Mouse (Mus musculus): Measurements from ENCODE around the gene Sugct.

Gene Sugct

GRCm38 (mm10) chr13:17038341-17038740, 657.0 kb downstream of the Sugct start:
- no peak for DNase-seq (ENCODE audit: low read depth, low spot score)

- no peak for DNase-seq (ENCODE audit: low read depth, low spot score)
Measured at GRCm38 (mm10) chr13:17037899-17038298, 657.5 kb downstream of the Sugct start.

GRCm38 (mm10) chr13:17030761-17031160, 664.6 kb downstream of the Sugct start:
- no peak for DNase-seq (ENCODE audit: low read depth, low spot score)

DNA sequence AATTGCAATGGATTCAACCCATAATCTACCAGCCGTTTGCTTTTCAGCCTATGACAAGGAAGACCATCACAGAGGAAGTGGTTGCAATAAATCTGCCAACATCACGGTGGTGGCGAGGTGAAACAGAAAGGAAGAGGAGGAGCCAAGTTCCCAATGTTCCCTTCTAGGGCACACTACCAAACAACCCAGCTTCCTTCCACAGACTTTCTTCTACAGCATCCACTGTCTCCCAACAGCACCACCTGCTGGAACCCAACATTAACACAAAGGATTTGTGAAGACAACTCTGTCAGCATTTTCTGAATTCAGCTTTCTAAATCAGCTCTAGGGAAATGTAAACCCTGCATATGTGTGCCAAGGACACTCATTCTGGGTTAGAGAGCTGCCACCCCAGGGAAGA, 666.8 kb downstream of the Sugct start:
- DNase-seq (ENCODE audit: low read depth, low spot score), result peak; percentile 17

DNA sequence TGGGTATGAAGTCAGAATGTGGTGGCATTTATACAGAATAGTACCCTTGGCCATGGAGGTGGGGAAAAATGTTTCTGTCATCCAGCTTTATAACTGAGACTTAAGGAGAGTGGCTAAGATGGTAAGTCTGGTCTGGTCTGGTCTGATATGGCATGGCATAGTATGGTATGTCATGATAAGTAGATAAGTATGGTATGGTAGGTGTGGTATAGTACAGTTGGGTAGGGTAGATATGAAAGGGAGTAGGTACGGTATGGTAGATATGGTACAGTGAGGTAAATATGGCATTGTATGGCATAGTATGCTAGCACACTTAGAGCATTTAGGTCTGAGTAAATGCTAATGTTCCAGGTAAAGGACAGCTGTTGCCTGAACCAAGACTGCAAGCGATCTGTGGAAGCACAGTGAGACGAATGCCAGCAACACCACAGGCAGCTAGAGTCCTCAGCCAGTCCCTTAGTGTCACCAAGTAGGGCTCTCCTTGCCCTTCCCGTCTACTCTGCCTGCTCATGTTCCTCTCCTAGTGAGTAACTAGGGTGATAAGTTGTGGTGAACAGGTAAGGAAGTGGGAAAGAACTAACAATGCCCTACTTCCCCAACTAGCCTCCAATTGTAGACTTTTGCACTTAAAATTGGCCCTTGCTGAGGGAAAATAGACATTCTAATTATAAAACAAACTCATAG, 667.4 kb downstream of the Sugct start:
- DNase-seq (ENCODE audit: low read depth, low spot score), result no peak

DNA sequence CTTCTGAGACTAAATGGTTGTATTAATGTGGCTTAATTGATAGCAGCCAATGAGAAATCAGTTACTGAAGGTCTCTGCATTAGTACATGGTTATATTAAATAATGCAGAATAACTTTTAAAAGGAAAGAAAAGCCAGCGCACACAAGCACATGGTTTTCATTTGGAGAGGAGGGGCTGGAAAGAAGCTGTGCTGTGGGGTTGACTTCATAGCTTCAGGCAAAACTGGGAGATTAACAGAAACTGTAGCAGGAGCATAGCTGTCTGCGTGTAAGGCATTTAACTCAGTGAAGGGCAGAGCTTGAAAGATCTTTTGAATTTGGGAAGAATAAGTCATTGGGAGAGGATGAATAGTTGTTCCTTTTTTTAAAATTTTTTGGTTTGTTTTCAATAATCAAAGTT, 668.4 kb downstream of the Sugct start:
- DNase-seq (ENCODE audit: low read depth, low spot score), result no peak

GRCm38 (mm10) chr13:16996464-16996863, 698.9 kb downstream of the Sugct start:
- DNase-seq (ENCODE audit: low read depth, low spot score), result no peak

DNA sequence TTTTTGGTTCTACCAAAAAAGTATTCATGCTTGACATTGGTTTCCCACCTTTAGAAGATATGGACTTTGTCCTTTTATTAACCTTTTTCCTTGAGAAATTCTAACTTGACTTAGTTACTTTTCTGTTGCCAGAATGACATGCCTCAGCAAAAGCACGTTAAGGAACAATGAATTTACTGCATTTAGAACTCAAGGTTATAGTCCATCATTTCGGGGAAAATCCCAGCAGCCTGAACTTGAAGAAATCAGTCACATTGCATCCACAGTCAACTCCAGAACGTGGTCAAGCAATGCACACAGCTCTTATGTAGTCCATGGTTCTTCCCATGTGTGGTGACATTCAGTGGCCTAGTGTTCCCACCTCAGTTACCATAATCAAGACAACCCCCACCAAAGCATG, 700.0 kb downstream of the Sugct start:
- DNase-seq (ENCODE audit: low read depth, low spot score), result no peak

DNA sequence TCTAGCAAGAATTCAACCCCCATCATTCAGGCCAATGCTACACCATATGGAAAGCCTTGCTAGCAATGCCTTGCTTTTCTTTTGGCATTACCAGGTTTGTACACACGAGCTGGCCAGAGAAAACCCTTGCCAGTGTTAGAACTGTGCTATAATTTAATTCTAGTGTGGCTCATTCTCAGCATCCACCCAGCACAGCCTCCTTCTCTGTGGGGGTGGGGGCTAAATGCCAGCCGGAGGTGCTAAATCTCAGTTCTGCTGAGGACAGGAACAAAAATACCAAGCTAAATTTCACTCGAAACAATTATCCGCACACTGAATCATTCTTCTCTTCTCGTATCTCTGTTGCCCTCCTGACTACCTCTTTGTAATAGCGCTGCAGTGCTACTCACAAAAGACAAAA, 717.6 kb downstream of the Sugct start:
- no peak for DNase-seq (ENCODE audit: low read depth, low spot score)

GRCm38 (mm10) chr13:16971277-16971676, 724.1 kb downstream of the Sugct start:
- DNase-seq (ENCODE audit: low read depth, low spot score), result no peak

DNA sequence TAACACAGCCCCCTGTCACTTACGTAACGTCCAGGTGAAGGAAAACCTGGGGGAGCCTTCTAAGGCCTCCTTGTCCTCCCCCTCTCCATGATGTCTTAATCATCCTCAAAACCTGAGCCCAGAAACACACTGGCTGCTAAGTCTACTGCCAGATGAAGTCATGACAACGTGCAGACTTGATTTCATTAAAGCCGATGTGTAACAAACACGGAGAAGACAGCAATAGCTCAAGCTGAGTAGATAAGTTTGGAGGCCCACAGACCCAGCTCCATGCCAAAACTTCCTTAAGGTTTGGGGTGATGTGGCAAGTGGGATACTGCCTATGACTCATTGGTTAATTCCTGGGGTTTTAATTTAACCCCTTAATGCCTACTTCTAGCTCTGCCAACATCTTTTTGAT, 726.4 kb downstream of the Sugct start:
- DNase-seq (ENCODE audit: low read depth, low spot score), result no peak

GRCm38 (mm10) chr13:16964823-16965475, 730.4 kb downstream of the Sugct start:
- no peak for DNase-seq (ENCODE audit: low read depth, low spot score)

- DNase-seq (ENCODE audit: low read depth, low spot score), result no peak
Measured at GRCm38 (mm10) chr13:16952045-16952444, 743.3 kb downstream of the Sugct start.

DNA sequence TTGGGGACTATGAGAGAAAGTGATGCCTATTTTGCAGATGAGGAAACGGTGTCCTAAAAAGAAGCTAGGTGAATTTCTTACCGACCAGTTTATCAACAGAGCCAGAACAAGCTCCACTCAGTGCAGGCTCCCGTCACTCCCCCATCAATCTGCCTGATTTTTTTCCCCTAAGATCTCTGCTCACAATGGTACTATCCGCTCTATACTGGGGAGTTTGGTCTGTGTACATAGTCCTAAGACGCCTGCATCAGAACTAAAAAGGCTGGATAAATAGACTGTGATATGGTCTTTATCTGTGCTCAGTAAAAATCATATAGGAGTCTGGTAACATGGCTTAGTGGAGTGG, 755.9 kb downstream of the Sugct start:
- DNase-seq (ENCODE audit: low read depth, low spot score), result no peak

DNA sequence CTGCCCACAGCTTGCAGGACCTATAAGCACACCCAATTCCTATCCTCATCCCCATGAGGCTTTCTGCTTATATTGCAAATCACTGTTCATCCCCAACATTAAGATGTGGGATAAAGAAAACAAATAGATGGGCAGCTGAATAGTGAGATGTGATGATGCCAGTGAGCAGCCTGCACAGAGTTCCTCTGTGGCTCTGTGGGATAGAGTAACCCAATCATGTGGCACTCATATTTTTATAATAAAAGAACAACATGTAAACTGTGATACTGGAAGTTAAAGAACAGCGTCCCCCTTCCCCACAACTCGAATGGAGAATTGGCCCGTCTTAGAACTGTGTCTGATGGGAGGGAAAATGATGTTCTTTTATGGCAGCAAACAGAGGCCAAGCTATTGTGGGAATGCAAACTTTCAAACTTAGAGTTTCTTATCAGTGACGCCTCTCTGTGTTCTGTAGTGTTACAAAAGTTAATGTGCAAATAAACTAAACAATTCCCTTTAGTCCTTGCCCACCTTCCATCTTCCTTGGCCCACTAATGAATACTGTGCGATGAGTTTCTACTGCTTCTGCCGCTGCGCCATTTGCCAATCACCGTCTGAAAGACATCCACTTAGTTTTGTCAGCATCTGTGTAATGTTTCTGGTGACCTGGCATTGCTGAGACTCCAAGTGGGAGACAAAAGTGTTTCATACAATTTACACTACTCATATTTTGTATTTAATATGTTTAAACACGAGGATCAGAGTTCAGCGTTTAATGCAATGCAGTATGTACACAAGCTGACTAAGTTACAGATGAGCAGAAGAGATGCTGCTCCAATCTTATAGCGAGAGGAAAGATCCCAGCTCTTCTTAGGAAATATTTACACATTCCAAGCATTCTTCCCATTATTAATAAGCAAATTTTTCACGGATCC, 756.5 kb downstream of the Sugct start:
- no peak for DNase-seq (ENCODE audit: low read depth, low spot score)

- no peak for DNase-seq (ENCODE audit: low read depth, low spot score)
Measured at GRCm38 (mm10) chr13:16937422-16938202, 757.7 kb downstream of the Sugct start.

DNA sequence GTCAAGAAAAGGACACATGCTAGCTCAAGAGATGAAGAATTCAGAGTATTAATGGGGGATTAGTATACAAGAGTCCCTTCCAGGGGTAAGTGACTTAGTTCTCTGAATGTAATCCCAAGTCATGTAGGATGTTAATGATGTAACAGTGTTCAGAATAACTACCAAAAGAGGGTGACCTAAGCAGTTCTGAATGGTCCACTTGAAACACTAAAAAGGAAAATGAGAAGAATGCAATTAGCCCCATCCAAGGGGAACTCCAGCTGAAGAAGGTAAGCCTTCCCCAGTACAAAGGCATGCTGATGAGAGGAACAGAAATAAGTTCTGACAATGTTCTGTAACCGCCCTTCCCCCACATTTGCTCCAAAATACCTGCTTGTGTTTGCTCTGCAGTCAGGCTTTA, 760.3 kb downstream of the Sugct start:
- DNase-seq (ENCODE audit: low read depth, low spot score), result no peak

DNA sequence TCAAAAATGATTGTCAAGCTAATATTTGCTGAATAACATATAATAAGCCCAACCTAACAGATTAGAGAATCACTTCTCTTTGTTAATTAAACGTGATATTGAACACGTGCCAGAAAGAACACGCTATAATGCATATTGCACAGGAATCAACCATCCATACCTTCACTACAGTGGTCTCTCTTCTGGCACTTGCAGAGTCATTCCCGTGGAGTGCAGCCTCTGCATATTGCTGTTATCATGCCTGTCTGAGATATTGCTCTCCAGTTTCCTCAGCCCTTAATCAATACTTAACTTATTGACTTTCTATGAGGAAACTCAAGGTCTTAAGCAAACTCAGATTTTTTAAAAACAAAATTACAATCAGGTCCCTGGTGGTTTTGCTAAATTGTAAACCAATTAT, 761.8 kb downstream of the Sugct start:
- DNase-seq (ENCODE audit: low read depth, low spot score), result no peak

GRCm38 (mm10) chr13:16921305-16921704, 774.0 kb downstream of the Sugct start:
- no peak for DNase-seq (ENCODE audit: low read depth, low spot score)

GRCm38 (mm10) chr13:16915697-16916096, 779.7 kb downstream of the Sugct start:
- no peak for DNase-seq (ENCODE audit: low read depth, low spot score)

DNA sequence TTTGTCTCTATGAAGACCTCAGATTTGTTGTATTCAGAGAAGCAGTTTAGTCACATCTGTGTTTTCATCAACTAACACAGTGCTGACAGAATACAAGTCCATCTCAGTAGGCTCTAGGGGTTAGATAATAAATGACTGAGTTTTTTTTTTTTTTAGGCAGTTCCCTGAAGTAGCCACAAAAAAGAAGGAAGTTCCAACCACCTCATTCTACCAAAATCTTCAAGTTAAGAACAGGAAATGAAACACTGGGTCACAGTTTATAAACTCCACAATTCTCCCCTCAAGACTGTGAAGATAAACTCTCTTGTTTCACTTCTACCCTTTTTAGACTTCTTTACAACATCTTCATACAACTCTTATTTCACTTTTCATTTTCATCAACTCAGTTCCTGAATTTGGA, 783.1 kb downstream of the Sugct start:
- no peak for DNase-seq (ENCODE audit: low read depth, low spot score)

- no peak for DNase-seq (ENCODE audit: low read depth, low spot score)
Measured at GRCm38 (mm10) chr13:16906974-16907373, 788.4 kb downstream of the Sugct start.

Measured in retina, postnatal 7 days (tissue).